In genomic region chr9:20879097-20879792, GRCm38 (mm10) we compare ENCODE assay signal across 8 mouse cellular contexts. TPM values are rescaled to one million over a fixed set of nuclear protein-coding genes. Genes with fewer than 3 reads are reported as not detected.
DNase-seq lines count a peak whose midpoint lies in the region; ATAC-seq and TF ChIP-seq lines count a peak whose summit lies in the region.

Gene Angptl6, minus strand, starts transcription at chr9:20879727.

- DNase-seq in kidney, adult 8-10 months, result no peak
- no peak for DNase-seq in forebrain, postnatal 0 days
- DNase-seq in midbrain, embryonic 10.5 days (ENCODE audit: low spot score), result no peak
- no peak for DNase-seq in urinary bladder, postnatal 14 days (ENCODE audit: low spot score)
- DNase-seq in gastrocnemius, postnatal 14 days, result no peak
- no peak for DNase-seq in kidney, postnatal 4 days

- H3K27me3 ChIP-seq in kidney, embryonic 16.5 days (ENCODE audit: insufficient read depth, low read length), result 0 out of 2 replicates have a peak, but pooled peaks cover 3% of the 10 kb centered on the region
- H3K27me3 ChIP-seq in forebrain, postnatal 0 days (ENCODE audit: insufficient read depth, low read length), result no peaks in the 10 kb centered on the region
- no peaks in the 10 kb centered on the region for H3K27me3 ChIP-seq in midbrain, embryonic 10.5 days (ENCODE audit: low read depth, poor library complexity, severe bottlenecking)

- peak within 1 kb of the TSS; percentile 54 for H3K4me3 ChIP-seq in kidney, embryonic 16.5 days (ENCODE audit: low read length)
- peak within 1 kb of the TSS; percentile 63 for H3K4me3 ChIP-seq in bone marrow, adult 2 months (replicated peaks; ENCODE audit: control insufficient read depth, low read depth, low read length)
- peak within 1 kb of the TSS; percentile 45 for H3K4me3 ChIP-seq in forebrain, postnatal 0 days (ENCODE audit: low read depth, low read length)
- peak within 1 kb of the TSS; percentile 57 for H3K4me3 ChIP-seq in midbrain, embryonic 10.5 days

- peak within 1 kb of the TSS; percentile 70 for H3K4me2 ChIP-seq in kidney, embryonic 16.5 days (replicated peaks; ENCODE audit: low read depth, low read length)
- peak within 1 kb of the TSS; percentile 62 for H3K4me2 ChIP-seq in forebrain, postnatal 0 days (ENCODE audit: low read depth)

- H3K9ac ChIP-seq in kidney, embryonic 16.5 days (replicated peaks; ENCODE audit: low read length), result peak within 1 kb of the TSS; percentile 83
- peak within 1 kb of the TSS; percentile 64 for H3K9ac ChIP-seq in forebrain, postnatal 0 days

- 0 out of 2 replicates have a peak, but pooled peaks have one; percentile 4 for TF ChIP-seq CTCF in bone marrow, adult 2 months (IDR thresholded peaks at IDR 0.05; ENCODE audit: control insufficient read depth, insufficient read depth, low read length)
- TF ChIP-seq CTCF in forebrain, postnatal 0 days (IDR thresholded peaks at IDR 0.05; ENCODE audit: low read depth), result no peak

- no peaks in the 10 kb centered on the region for H3K9me3 ChIP-seq in kidney, embryonic 16.5 days (ENCODE audit: low read length)
- no peaks in the 10 kb centered on the region for H3K9me3 ChIP-seq in forebrain, postnatal 0 days (ENCODE audit: low read length)
- no peaks in the 10 kb centered on the region for H3K9me3 ChIP-seq in midbrain, embryonic 10.5 days (replicated peaks)

- no peaks in the 10 kb centered on the region for H3K36me3 ChIP-seq in kidney, embryonic 16.5 days (ENCODE audit: insufficient read depth, low read length)
- no peaks in the 10 kb centered on the region for H3K36me3 ChIP-seq in forebrain, postnatal 0 days (ENCODE audit: insufficient read depth)
- H3K36me3 ChIP-seq in midbrain, embryonic 10.5 days, result no peaks in the 10 kb centered on the region

- H3K27ac ChIP-seq in kidney, embryonic 16.5 days (ENCODE audit: low read length), result peak within 1 kb of the TSS; percentile 95
- peak within 1 kb of the TSS; percentile 69 for H3K27ac ChIP-seq in bone marrow, adult 2 months (ENCODE audit: control insufficient read depth, insufficient read depth, low read depth, low read length, poor library complexity)
- peak within 1 kb of the TSS; percentile 92 for H3K27ac ChIP-seq in forebrain, postnatal 0 days (ENCODE audit: low read depth, low read length)
- peak within 1 kb of the TSS; percentile 92 for H3K27ac ChIP-seq in midbrain, embryonic 10.5 days (replicated peaks)

- no peak for ATAC-seq in kidney, embryonic 16.5 days (ENCODE audit: low FRiP score, low TSS enrichment)
- no peak for ATAC-seq in forebrain, postnatal 0 days

- 88% methylated on average over 13 of the region's 13 CpGs for WGBS in kidney, embryonic 16.5 days
- 83% methylated on average over 13 of the region's 13 CpGs for WGBS in bone marrow, adult 2 months
- 94% methylated on average over 13 of the region's 13 CpGs for WGBS in forebrain, postnatal 0 days
- 94% methylated on average over 13 of the region's 13 CpGs for WGBS in midbrain, embryonic 10.5 days

- intact Hi-C loops in gastrocnemius, postnatal 14 days (cut with DNase I; ENCODE audit: low total_unique reads), result no loop called here

- H3K4me1 ChIP-seq in kidney, embryonic 16.5 days (ENCODE audit: insufficient read depth, low read length), result 0 out of 2 replicates have a peak, but pooled peaks cover 4% of the 10 kb centered on the region
- H3K4me1 ChIP-seq in bone marrow, adult 2 months (ENCODE audit: control insufficient read depth, insufficient read depth, low read length), result no peaks in the 10 kb centered on the region; the same call in 1 of the 2 replicates
- H3K4me1 ChIP-seq in forebrain, postnatal 0 days (ENCODE audit: insufficient read depth), result peaks cover 6% of the 10 kb centered on the region; the same call in 1 of the 2 replicates
- H3K4me1 ChIP-seq in midbrain, embryonic 10.5 days, result peaks cover 8% of the 10 kb centered on the region

- TF ChIP-seq POLR2A in bone marrow, adult 2 months (IDR thresholded peaks at IDR 0.05; ENCODE audit: borderline replicate concordance, control insufficient read depth, low read depth, low read length), result no peak

RNA-seq across cellular contexts. Expression of gene Angptl6, which starts in this region (rescaled TPM):
- 2.9 and 3.6 TPM in 2 replicates for polyA plus RNA-seq in kidney, embryonic 16.5 days (2015; fragmentation: Nextera tagmentation; extraction: Ambion mirVana)
- 1.6 TPM in 1 of 2 replicates, not detected in the other for polyA plus RNA-seq in bone marrow, adult 2 months (2011; ENCODE audit: insufficient read depth, insufficient read length, low replicate concordance, missing spikeins)
- 8.6 and 13.8 TPM in 2 replicates for total RNA-seq in forebrain, postnatal 0 days (2014; rRNA removed)
- 16.4 and 20.6 TPM in 2 replicates for polyA plus RNA-seq in forebrain, postnatal 0 days (2015; fragmentation: Nextera tagmentation; extraction: Ambion mirVana)
- polyA plus RNA-seq in midbrain, embryonic 10.5 days (2016; fragmentation: Nextera tagmentation; extraction: Ambion mirVana), result 5.5 and 5.9 TPM in 2 replicates
- total RNA-seq in gastrocnemius, postnatal 14 days (2021), result 1 to 10 TPM; 3.5 to 4.1 TPM
